Mouse (Mus musculus) midbrain, embryonic 16.5 days (tissue): Measurements from ENCODE around the gene Otc. TPM values are rescaled to one million over a fixed set of nuclear protein-coding genes. Genes with fewer than 3 reads are reported as not detected.

Source experiments
- ATAC-seq: fragments of 200-750 bp; cut with Nextera tagmentation; 2 replicates; pipeline ENCODE4 v1.8.0; 2017; ENCODE audit warnings: moderate TSS enrichment
- H3K27ac ChIP-seq: fragments of 300-500 bp; sonication (generic); 2 replicates; pipeline ENCODE4 v1.5.1; 2014; ENCODE audit warnings: mild to moderate bottlenecking, low read length, mixed read lengths
- H3K27me3 ChIP-seq: fragments of 300-500 bp; sonication (generic); 2 replicates; pipeline ENCODE4 v1.6.1; 2014; ENCODE audit warnings: low read depth, low read length, mixed read lengths; ENCODE audit not compliant: control insufficient read depth, insufficient read depth
- H3K36me3 ChIP-seq: fragments of 300-500 bp; sonication (generic); 2 replicates; pipeline ENCODE4 v1.6.1; 2014; ENCODE audit warnings: mild to moderate bottlenecking, low read length, moderate library complexity, mixed read lengths; ENCODE audit not compliant: control insufficient read depth, insufficient read depth
- H3K4me1 ChIP-seq: fragments of 300-500 bp; sonication (generic); 2 replicates; pipeline ENCODE4 v1.6.1; 2014; ENCODE audit warnings: mild to moderate bottlenecking, low read length, mixed read lengths; ENCODE audit not compliant: control insufficient read depth, insufficient read depth
- H3K4me2 ChIP-seq: fragments of 300-500 bp; sonication (generic); 2 replicates; pipeline ENCODE4 v1.6.1; 2014; ENCODE audit warnings: mild to moderate bottlenecking, low read length, mixed read lengths
- H3K4me3 ChIP-seq: fragments of 300-500 bp; sonication (generic); 2 replicates; pipeline ENCODE4 v1.5.1; 2014; ENCODE audit warnings: low read depth, mild to moderate bottlenecking, low read length, moderate library complexity, mixed read lengths
- H3K9ac ChIP-seq: fragments of 300-500 bp; sonication (generic); 2 replicates; pipeline ENCODE4 v1.6.1; 2014; ENCODE audit warnings: low read depth, low read length, mixed read lengths
- H3K9me3 ChIP-seq: fragments of 300-500 bp; sonication (generic); replicated peaks from 2 replicates; pipeline ENCODE4 v1.6.1; 2014; ENCODE audit warnings: mild to moderate bottlenecking, low read length, mixed read lengths; ENCODE audit not compliant: control insufficient read depth, poor library complexity, severe bottlenecking
- WGBS: fragments of 180-500 bp; shearing (Covaris S2); extraction: QIAGEN DNeasy Blood & Tissue Kit; methylation state at CpG from one replicate; pipeline ENCODE4 v1.1.7; 2014; 5-methylcytosine and 5-hydroxymethylcytosine counted together
- polyA plus RNA-seq: library from polyadenylated mRNA; unstranded; fragments of >200 nt; fragmentation: Nextera tagmentation; extraction: Ambion mirVana; gene quantifications from 2 replicates; pipeline ENCODE4 v1.2.1, GENCODE M21; 2015

Gene Otc
- not detected in 2 replicates for polyA plus RNA-seq

- Histone ChIP-seq H3K36me3 (no peaks in the 10 kb centered on the region), H3K27ac (no peak within 1 kb of the TSS), H3K9ac (no peak within 1 kb of the TSS), H3K4me1 (no peaks in the 10 kb centered on the region), H3K9me3 (no peaks in the 10 kb centered on the region), H3K4me3 (no peak within 1 kb of the TSS), H3K27me3 (no peaks in the 10 kb centered on the region), H3K4me2 (no peak within 1 kb of the TSS)
- WGBS, result 35% methylated on average over 2 of the region's 2 CpGs
- peak; percentile 54 for ATAC-seq
These were observed at the start of gene Otc for GRCm38 (mm10) chrX:10251852-10252504. Gene Otc (plus strand): TSS chrX:10252305.

GRCm38 (mm10) chrX:10205937-10206336 is 46.2 kb upstream of the Otc start:
- 79% methylated on average over 5 of the region's 5 CpGs for WGBS
- no peak overlapping the region for H3K9ac ChIP-seq
- ATAC-seq, result no peak
- no peaks in the 10 kb centered on the region for H3K27me3 ChIP-seq
- H3K4me3 ChIP-seq, result no peak overlapping the region
- no peaks in the 10 kb centered on the region for H3K4me1 ChIP-seq
- peaks cover 3% of the 10 kb centered on the region; the same call in 1 of the 2 replicates for H3K36me3 ChIP-seq
- H3K9me3 ChIP-seq, result no peaks in the 10 kb centered on the region
- H3K27ac ChIP-seq, result no peak overlapping the region
- H3K4me2 ChIP-seq, result no peak overlapping the region

GRCm38 (mm10) chrX:10215972-10216371 is 36.1 kb upstream of the Otc start:
- Histone ChIP-seq H3K36me3 (no peaks in the 10 kb centered on the region), H3K9ac (peak overlapping the region; percentile 67), H3K27ac (peak overlapping the region; percentile 85), H3K4me2 (peak overlapping the region; percentile 64), H3K4me3 (peak overlapping the region; percentile 50), H3K4me1 (peaks cover 2% of the 10 kb centered on the region; the same call in 1 of the 2 replicates), H3K27me3 (no peaks in the 10 kb centered on the region), H3K9me3 (no peaks in the 10 kb centered on the region)
- peak; percentile 20 for ATAC-seq
- WGBS, result 18% methylated on average over 16 of the region's 16 CpGs

- Histone ChIP-seq H3K4me2 (peak within 1 kb of the TSS; percentile 64), H3K4me3 (peak within 1 kb of the TSS; percentile 50), H3K4me1 (peaks cover 2% of the 10 kb centered on the region; the same call in 1 of the 2 replicates), H3K27me3 (no peaks in the 10 kb centered on the region), H3K9ac (peak within 1 kb of the TSS; percentile 67), H3K9me3 (no peaks in the 10 kb centered on the region), H3K27ac (peak within 1 kb of the TSS; percentile 85), H3K36me3 (no peaks in the 10 kb centered on the region)
- peak; percentile 99 for ATAC-seq
- WGBS, result 12% methylated on average over 43 of the region's 47 CpGs
These were observed 35.6 kb upstream of the Otc start, which contains the start of gene Rpgr for GRCm38 (mm10) chrX:10216410-10216949. Gene Rpgr (minus strand): TSS chrX:10216920.

- H3K27ac ChIP-seq, result no peak overlapping the region
- no peak overlapping the region for H3K9ac ChIP-seq
- H3K36me3 ChIP-seq, result no peaks in the 10 kb centered on the region
- H3K4me2 ChIP-seq, result no peak overlapping the region
- H3K4me1 ChIP-seq, result peaks cover 2% of the 10 kb centered on the region; the same call in 1 of the 2 replicates
- 67% methylated on average over 6 of the region's 6 CpGs for WGBS
- H3K9me3 ChIP-seq, result no peaks in the 10 kb centered on the region
- no peak overlapping the region for H3K4me3 ChIP-seq
- ATAC-seq, result no peak
- H3K27me3 ChIP-seq, result no peaks in the 10 kb centered on the region
These were observed 32.8 kb upstream of the Otc start for GRCm38 (mm10) chrX:10219281-10219680.

GRCm38 (mm10) chrX:10233051-10233450 is 19.1 kb upstream of the Otc start:
- no peak overlapping the region for H3K27ac ChIP-seq
- ATAC-seq, result no peak
- no peak overlapping the region for H3K4me3 ChIP-seq
- no peak overlapping the region for H3K4me2 ChIP-seq
- H3K4me1 ChIP-seq, result no peaks in the 10 kb centered on the region
- 70% methylated on average over 2 of the region's 2 CpGs for WGBS
- no peaks in the 10 kb centered on the region for H3K27me3 ChIP-seq
- no peaks in the 10 kb centered on the region for H3K36me3 ChIP-seq
- no peak overlapping the region for H3K9ac ChIP-seq
- no peaks in the 10 kb centered on the region for H3K9me3 ChIP-seq

- no peaks in the 10 kb centered on the region for H3K4me1 ChIP-seq
- H3K9ac ChIP-seq, result no peak overlapping the region
- H3K4me2 ChIP-seq, result no peak overlapping the region
- no peak overlapping the region for H3K27ac ChIP-seq
- WGBS, result 70% methylated on average over 3 of the region's 3 CpGs
- H3K9me3 ChIP-seq, result no peaks in the 10 kb centered on the region
- no peak overlapping the region for H3K4me3 ChIP-seq
- no peak for ATAC-seq
- no peaks in the 10 kb centered on the region for H3K27me3 ChIP-seq
- no peaks in the 10 kb centered on the region for H3K36me3 ChIP-seq
These were observed 17.5 kb upstream of the Otc start for GRCm38 (mm10) chrX:10234617-10235016.

GRCm38 (mm10) chrX:10239515-10239914 is 12.6 kb upstream of the Otc start:
- H3K4me1 ChIP-seq, result no peaks in the 10 kb centered on the region
- H3K4me2 ChIP-seq, result no peak overlapping the region
- ATAC-seq, result no peak
- H3K27ac ChIP-seq, result no peak overlapping the region
- H3K4me3 ChIP-seq, result no peak overlapping the region
- WGBS, result 39% methylated on average over 4 of the region's 4 CpGs
- H3K9ac ChIP-seq, result no peak overlapping the region
- no peaks in the 10 kb centered on the region for H3K36me3 ChIP-seq
- no peaks in the 10 kb centered on the region for H3K9me3 ChIP-seq
- no peaks in the 10 kb centered on the region for H3K27me3 ChIP-seq

GRCm38 (mm10) chrX:10243916-10244315 is 8.2 kb upstream of the Otc start:
- H3K9me3 ChIP-seq, result no peaks in the 10 kb centered on the region
- ATAC-seq, result no peak
- no peak overlapping the region for H3K4me3 ChIP-seq
- no peak overlapping the region for H3K9ac ChIP-seq
- no peaks in the 10 kb centered on the region for H3K36me3 ChIP-seq
- no peak overlapping the region for H3K27ac ChIP-seq
- no peak overlapping the region for H3K4me2 ChIP-seq
- no peaks in the 10 kb centered on the region for H3K27me3 ChIP-seq
- WGBS, result 78% methylated on average over 3 of the region's 3 CpGs
- H3K4me1 ChIP-seq, result no peaks in the 10 kb centered on the region
